In genomic region chr1:39936332-39936802, GRCm38 (mm10) we compare ENCODE assay signal across 8 mouse cellular contexts. TPM values are rescaled to one million over a fixed set of nuclear protein-coding genes. Genes with fewer than 3 reads are reported as not detected.
DNase-seq lines count a peak whose midpoint lies in the region; ATAC-seq and TF ChIP-seq lines count a peak whose summit lies in the region.

No protein-coding gene starts in this region.

- no peak for TF ChIP-seq EP300 in lung, postnatal 0 days (IDR thresholded peaks at IDR 0.05)

- peaks cover 4% of the 10 kb centered on the region; the same call in 1 of the 2 replicates for H3K36me3 ChIP-seq in hindbrain, embryonic 12.5 days
- H3K36me3 ChIP-seq in lung, postnatal 0 days (ENCODE audit: insufficient read depth, low read length): no peaks in the 10 kb centered on the region

- peak; percentile 98 for TF ChIP-seq CTCF in lung, postnatal 0 days (IDR thresholded peaks at IDR 0.05)

- DNase-seq in Muller cell, postnatal 12 days (ENCODE audit: inconsistent ontology term): peak; percentile 93
- peak; percentile 82 for DNase-seq in cerebellum, adult 9-11 months
- DNase-seq in frontal cortex, postnatal 10 days (ENCODE audit: low spot score in 2 of 2): peak; percentile 68 to 72
- peak; percentile 85 to 86 for DNase-seq in layer of hippocampus, postnatal 10 days (ENCODE audit: low spot score in 2 of 2)
- peak; percentile 94 for DNase-seq in lung, postnatal 0 days (ENCODE audit: low spot score)
- peak; percentile 49 for DNase-seq in ovary, postnatal 10 days (ENCODE audit: low spot score)
- DNase-seq in thymus, postnatal 0 days (ENCODE audit: low spot score): peak; percentile 92

- peak overlapping the region; percentile 57; the same call in 1 of the 2 replicates for H3K27ac ChIP-seq in hindbrain, embryonic 12.5 days
- peak overlapping the region; percentile 39; the same call in 1 of the 2 replicates for H3K27ac ChIP-seq in lung, postnatal 0 days (ENCODE audit: low read length)

- peaks cover 96% of the 10 kb centered on the region for H3K4me1 ChIP-seq in hindbrain, embryonic 12.5 days
- peaks cover 31% of the 10 kb centered on the region for H3K4me1 ChIP-seq in lung, postnatal 0 days (ENCODE audit: insufficient read depth, low read depth, low read length)

- H3K27me3 ChIP-seq in hindbrain, embryonic 12.5 days: no peaks in the 10 kb centered on the region
- H3K27me3 ChIP-seq in lung, postnatal 0 days (replicated peaks; ENCODE audit: insufficient read depth, low read length): no peaks in the 10 kb centered on the region

- no peak for ATAC-seq in hindbrain, embryonic 12.5 days (ENCODE audit: low FRiP score)
- ATAC-seq in lung, postnatal 0 days: peak; percentile 78

- peak overlapping the region; percentile 52 for H3K4me2 ChIP-seq in hindbrain, embryonic 12.5 days (replicated peaks)
- peak overlapping the region; percentile 62 for H3K4me2 ChIP-seq in lung, postnatal 0 days (replicated peaks; ENCODE audit: low read depth, low read length)

- 0 out of 2 replicates have a peak overlapping the region, but pooled peaks have one; percentile 38 for H3K9ac ChIP-seq in hindbrain, embryonic 12.5 days
- no peak overlapping the region for H3K9ac ChIP-seq in lung, postnatal 0 days (replicated peaks; ENCODE audit: low read depth)

- WGBS in hindbrain, embryonic 12.5 days: under 1% methylated on average over 13 of the region's 13 CpGs
- 1% methylated on average over 13 of the region's 13 CpGs for WGBS in lung, postnatal 0 days

- peak overlapping the region; percentile 24 for H3K4me3 ChIP-seq in hindbrain, embryonic 12.5 days
- H3K4me3 ChIP-seq in lung, postnatal 0 days (ENCODE audit: low read depth, low read length): peak overlapping the region; percentile 35

- no peaks in the 10 kb centered on the region for H3K9me3 ChIP-seq in hindbrain, embryonic 12.5 days (replicated peaks)
- no peaks in the 10 kb centered on the region for H3K9me3 ChIP-seq in lung, postnatal 0 days (ENCODE audit: low read length)

RNA-seq across cellular contexts. Expression of gene Map4k4, which starts 35.7 kb away (rescaled TPM):
- 65.6 and 66.2 TPM in 2 replicates for polyA plus RNA-seq in hindbrain, embryonic 12.5 days (2016; fragmentation: Nextera tagmentation; extraction: Ambion mirVana)
- 100 to 1,000 TPM; 238 to 240 TPM for total RNA-seq in layer of hippocampus, postnatal 10 days (2021)
- 21.2 and 21.5 TPM in 2 replicates for polyA plus RNA-seq in lung, postnatal 0 days (2015; fragmentation: Nextera tagmentation; extraction: Ambion mirVana)
- 19.7 and 32.0 TPM in 2 replicates for polyA plus RNA-seq in thymus, postnatal 0 days (2015; fragmentation: Nextera tagmentation; extraction: Ambion mirVana)
